Mouse (Mus musculus): ENCODE data around the gene Fuom. TPM values are rescaled to one million over a fixed set of nuclear protein-coding genes. Genes with fewer than 3 reads are reported as not detected.

Gene Fuom
- total and polyA plus RNA-seq, 2 experiments from 2014 or later = 34.3 to 54.3 TPM

DNA sequence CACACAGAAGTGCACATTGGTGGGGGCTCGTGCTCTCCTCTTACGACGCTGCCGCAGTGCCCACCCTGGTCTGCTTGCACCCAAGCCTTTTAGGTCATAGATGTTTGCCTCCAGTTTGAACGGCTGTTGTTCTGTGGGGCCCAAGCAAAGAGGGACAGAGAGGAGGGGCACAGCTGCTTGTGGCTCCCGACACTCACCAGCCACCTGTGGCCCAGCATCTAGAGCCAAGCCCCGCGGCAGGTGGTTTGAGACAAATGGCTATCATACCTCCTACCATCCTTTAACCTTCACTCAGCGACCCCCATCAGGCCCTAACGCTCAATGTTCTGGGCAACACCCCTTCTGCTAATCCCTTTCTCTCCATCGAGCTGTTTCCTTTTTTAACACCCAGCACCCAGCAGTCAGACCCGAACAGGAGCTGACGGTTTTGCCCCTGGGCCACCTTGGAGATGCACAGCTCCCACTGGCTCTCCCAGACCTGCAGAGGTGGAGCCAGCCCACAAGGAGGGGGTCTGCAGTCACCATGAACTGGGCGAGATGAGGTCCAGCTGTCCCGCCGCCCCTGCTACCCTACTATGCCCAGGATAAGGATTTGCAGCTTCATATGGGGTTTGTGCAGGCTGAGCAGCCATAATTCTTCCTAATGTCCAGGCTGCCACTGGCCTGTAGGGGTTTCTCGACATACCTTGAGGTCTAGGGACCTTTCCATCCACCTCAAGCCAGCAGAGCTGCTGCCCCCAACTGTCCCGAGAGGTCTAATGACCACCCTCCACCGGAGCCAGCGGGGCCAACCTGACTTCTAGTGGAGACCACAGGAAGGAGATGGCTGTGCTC, 20.6 kb downstream of the Fuom start:
- DNase-seq (ENCODE audit: low spot score) = peak; percentile 65
- peak overlapping the region; percentile 92 for H3K27ac ChIP-seq
- H3K9me3 ChIP-seq (ENCODE audit: low read length) = no peaks in the 10 kb centered on the region

DNA sequence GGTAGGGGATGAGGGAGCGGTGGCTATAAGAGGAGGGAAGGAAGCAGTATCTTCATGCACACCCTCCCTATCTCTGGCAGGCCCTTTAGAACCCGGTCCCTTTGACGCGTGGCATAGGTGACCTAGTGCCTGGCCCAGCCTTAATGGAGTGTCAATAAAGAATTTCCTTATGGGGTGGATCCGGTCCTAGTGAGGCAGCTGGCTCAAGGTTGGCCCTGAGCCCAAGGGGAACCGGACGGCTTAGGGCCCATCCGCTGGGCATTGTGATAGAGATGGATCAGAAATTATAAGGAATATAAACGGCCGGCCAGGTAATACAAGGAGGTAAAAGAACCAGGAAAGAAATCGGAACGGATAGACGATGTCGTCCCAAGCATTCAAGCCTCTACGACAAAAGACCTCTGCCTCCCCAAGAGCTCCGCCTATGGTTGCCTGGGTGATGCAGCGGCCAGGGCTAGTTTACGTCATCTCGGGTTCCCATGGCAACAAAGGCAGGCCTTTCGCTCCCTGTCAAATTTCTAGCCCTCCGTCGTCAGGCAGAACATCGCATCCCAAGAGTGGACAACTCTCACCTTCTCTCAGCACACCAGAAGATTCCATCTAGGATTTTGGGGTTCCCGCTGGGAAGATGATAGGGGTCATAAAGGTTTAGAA, 21.6 kb downstream of the Fuom start:
- H3K4me1 ChIP-seq (ENCODE audit: insufficient read depth, low read length) = no peaks in the 10 kb centered on the region
- peak overlapping the region; percentile 62 for H3K9ac ChIP-seq (replicated peaks; ENCODE audit: low read length)
- no peaks in the 10 kb centered on the region for H3K27me3 ChIP-seq (ENCODE audit: insufficient read depth, low read length)
- H3K9me3 ChIP-seq (ENCODE audit: low read length) = no peaks in the 10 kb centered on the region
- peak overlapping the region; percentile 46 for H3K4me3 ChIP-seq (ENCODE audit: low read length)
- 2% methylated on average over 24 of the region's 24 CpGs for WGBS
- DNase-seq (ENCODE audit: low spot score) (peak; percentile 96), ATAC-seq (peak; percentile 79)
- peak; percentile 55 for TF ChIP-seq CTCF (IDR thresholded peaks at IDR 0.05; ENCODE audit: low read depth)
- H3K27ac ChIP-seq = peak overlapping the region; percentile 92
- no peaks in the 10 kb centered on the region for H3K36me3 ChIP-seq (ENCODE audit: insufficient read depth, low read length)
- H3K4me2 ChIP-seq (ENCODE audit: low read depth, low read length) = peak overlapping the region; percentile 63

More for the DNA sequence above, 20.6 kb downstream of the Fuom start:
- no peak for TF ChIP-seq CTCF (IDR thresholded peaks at IDR 0.05; ENCODE audit: low read depth)
- 11% methylated on average over 20 of the region's 20 CpGs for WGBS
- peak overlapping the region; percentile 63 for H3K4me2 ChIP-seq (ENCODE audit: low read depth, low read length)
- peak overlapping the region; percentile 46 for H3K4me3 ChIP-seq (ENCODE audit: low read length)
- H3K9ac ChIP-seq (replicated peaks; ENCODE audit: low read length) = peak overlapping the region; percentile 62
- no peaks in the 10 kb centered on the region for H3K4me1 ChIP-seq (ENCODE audit: insufficient read depth, low read length)
- H3K27me3 ChIP-seq (ENCODE audit: insufficient read depth, low read length) = no peaks in the 10 kb centered on the region
- peak; percentile 62 for ATAC-seq
- H3K36me3 ChIP-seq (ENCODE audit: insufficient read depth, low read length) = no peaks in the 10 kb centered on the region

DNA sequence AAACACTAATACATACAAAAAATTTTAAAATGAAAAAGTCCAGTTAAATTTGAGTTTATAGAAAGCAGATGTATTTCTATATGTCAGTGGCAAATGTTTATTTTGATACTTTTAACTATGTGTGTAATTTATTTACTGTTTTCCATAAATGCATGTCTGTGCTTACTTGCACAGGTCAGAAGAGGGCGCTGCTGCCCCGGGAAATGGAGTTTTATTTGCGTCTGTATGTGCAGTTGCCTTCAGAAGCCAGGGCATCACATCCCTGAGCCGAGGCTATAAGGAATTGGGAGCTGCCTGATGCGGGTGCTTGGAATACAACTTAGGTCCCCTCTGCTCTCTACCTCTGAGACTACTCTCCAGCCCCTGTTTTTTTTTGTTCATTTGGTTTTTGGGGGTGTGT, 23.5 kb downstream of the Fuom start:
- no peak overlapping the region for H3K27ac ChIP-seq
- H3K9ac ChIP-seq (replicated peaks; ENCODE audit: low read length) = no peak overlapping the region
- no peak overlapping the region for H3K4me2 ChIP-seq (ENCODE audit: low read depth, low read length)
- TF ChIP-seq CTCF (IDR thresholded peaks at IDR 0.05; ENCODE audit: low read depth) = peak; percentile 86
- WGBS = 5% methylated on average over 5 of the region's 5 CpGs
- ATAC-seq (no peak), DNase-seq (ENCODE audit: low spot score) (peak; percentile 90)
- no peaks in the 10 kb centered on the region for H3K27me3 ChIP-seq (ENCODE audit: insufficient read depth, low read length)
- no peaks in the 10 kb centered on the region for H3K9me3 ChIP-seq (ENCODE audit: low read length)
- no peaks in the 10 kb centered on the region for H3K4me1 ChIP-seq (ENCODE audit: insufficient read depth, low read length)
- no peak overlapping the region for H3K4me3 ChIP-seq (ENCODE audit: low read length)
- H3K36me3 ChIP-seq (ENCODE audit: insufficient read depth, low read length) = no peaks in the 10 kb centered on the region

- ATAC-seq (no peak), DNase-seq (ENCODE audit: low spot score) (no peak)
- no peak overlapping the region for H3K4me3 ChIP-seq (ENCODE audit: low read length)
- no peaks in the 10 kb centered on the region for H3K4me1 ChIP-seq (ENCODE audit: insufficient read depth, low read length)
- WGBS = 75% methylated on average over 6 of the region's 6 CpGs
- H3K9me3 ChIP-seq (ENCODE audit: low read length) = no peaks in the 10 kb centered on the region
- no peak for TF ChIP-seq CTCF (IDR thresholded peaks at IDR 0.05; ENCODE audit: low read depth)
- no peaks in the 10 kb centered on the region for H3K27me3 ChIP-seq (ENCODE audit: insufficient read depth, low read length)
- no peak overlapping the region for H3K9ac ChIP-seq (replicated peaks; ENCODE audit: low read length)
- no peak overlapping the region for H3K4me2 ChIP-seq (ENCODE audit: low read depth, low read length)
- H3K36me3 ChIP-seq (ENCODE audit: insufficient read depth, low read length) = no peaks in the 10 kb centered on the region; the same call in 1 of the 2 replicates
- H3K27ac ChIP-seq = no peak overlapping the region
Observed at GRCm38 (mm10) chr7:140077698-140078097, 24.5 kb downstream of the Fuom start.

- peak overlapping the region; percentile 41 for H3K4me2 ChIP-seq (ENCODE audit: low read depth, low read length)
- H3K27me3 ChIP-seq (ENCODE audit: insufficient read depth, low read length) = no peaks in the 10 kb centered on the region
Observed at GRCm38 (mm10) chr7:140070042-140070711, 32.1 kb downstream of the Fuom start.

DNA sequence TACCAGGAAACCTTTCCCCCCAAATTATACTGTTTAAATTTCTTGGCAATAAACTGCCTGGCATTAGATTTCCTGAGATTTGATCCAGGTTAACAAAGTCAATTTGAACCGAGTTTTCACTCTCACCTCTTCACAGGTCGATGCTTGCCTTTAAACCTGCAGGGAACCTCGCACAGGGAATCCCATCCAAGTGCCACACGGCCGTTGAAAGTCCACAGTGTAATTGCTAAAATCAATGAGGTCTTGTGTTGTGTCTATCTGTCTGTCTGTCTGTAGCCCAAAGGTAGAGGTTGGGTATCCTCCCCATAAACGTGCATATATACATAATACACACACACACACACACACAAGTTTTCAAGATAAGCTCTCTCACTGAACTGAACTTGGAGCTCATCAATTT, 34.8 kb downstream of the Fuom start:
- Histone ChIP-seq H3K27ac (no peak overlapping the region), H3K4me1 (ENCODE audit: insufficient read depth, low read length) (no peaks in the 10 kb centered on the region), H3K9me3 (ENCODE audit: low read length) (no peaks in the 10 kb centered on the region), H3K27me3 (ENCODE audit: insufficient read depth, low read length) (no peaks in the 10 kb centered on the region), H3K9ac (replicated peaks; ENCODE audit: low read length) (no peak overlapping the region), H3K4me2 (ENCODE audit: low read depth, low read length) (no peak overlapping the region), H3K36me3 (ENCODE audit: insufficient read depth, low read length) (peaks cover 7% of the 10 kb centered on the region; the same call in 1 of the 2 replicates), H3K4me3 (ENCODE audit: low read length) (no peak overlapping the region)
- ATAC-seq = no peak
- TF ChIP-seq CTCF (IDR thresholded peaks at IDR 0.05; ENCODE audit: low read depth) = no peak
- WGBS = 68% methylated on average over 6 of the region's 6 CpGs
- DNase-seq (ENCODE audit: low spot score) = no peak

More at GRCm38 (mm10) chr7:140070042-140070711, 32.1 kb downstream of the Fuom start:
- peaks cover 7% of the 10 kb centered on the region; the same call in 1 of the 2 replicates for H3K36me3 ChIP-seq (ENCODE audit: insufficient read depth, low read length)
- TF ChIP-seq CTCF (IDR thresholded peaks at IDR 0.05; ENCODE audit: low read depth) = no peak
- 0 out of 2 replicates have a peak overlapping the region, but pooled peaks have one; percentile 4 for H3K4me3 ChIP-seq (ENCODE audit: low read length)
- DNase-seq (ENCODE audit: low spot score) (no peak), ATAC-seq (peak; percentile 53)
- no peaks in the 10 kb centered on the region for H3K4me1 ChIP-seq (ENCODE audit: insufficient read depth, low read length)
- H3K27ac ChIP-seq = no peak overlapping the region
- H3K9me3 ChIP-seq (ENCODE audit: low read length) = no peaks in the 10 kb centered on the region
- WGBS = 36% methylated on average over 39 of the region's 39 CpGs
- H3K9ac ChIP-seq (replicated peaks; ENCODE audit: low read length) = 0 out of 2 replicates have a peak overlapping the region, but pooled peaks have one; percentile 5
